In genomic region chr2:30091521-30091920, GRCm38 (mm10) we compare ENCODE assay signal across 15 mouse cellular contexts.
"Had no signal": no experiment of that assay in that cellular context is flagged by ENCODE, and none has a peak within 500 bp of the region (broad histone marks: within the 10 kb centered on the region; RNA-seq: fewer than 3 reads in every experiment).

No protein-coding gene starts in this region.

- H3K4me2 ChIP-seq: midbrain, embryonic 11.5 days had no signal

- DNase-seq: kidney, adult 8-10 months; kidney, postnatal 10 days; kidney, postnatal 4 days; left cerebral cortex, postnatal 4 days; liver, postnatal 0 days; lung, embryonic 14.5 days; midbrain, embryonic 14.5 days; thymus, adult 18-20 months; thymus, postnatal 36 days had no signal

- H3K9ac ChIP-seq: kidney, embryonic 15.5 days; limb, embryonic 13.5 days; liver, embryonic 14.5 days; liver, postnatal 0 days; lung, embryonic 14.5 days had no signal

- H3K27ac ChIP-seq: kidney, embryonic 15.5 days; limb, embryonic 13.5 days; liver, embryonic 14.5 days; macrophage had no signal

- ATAC-seq: liver, postnatal 0 days; lung, postnatal 0 days had no signal

- H3K4me3 ChIP-seq: kidney, embryonic 15.5 days; limb, embryonic 13.5 days had no signal

- H3K9me3 ChIP-seq: kidney, embryonic 15.5 days; limb, embryonic 13.5 days had no signal

- H3K27me3 ChIP-seq: kidney, embryonic 15.5 days; limb, embryonic 13.5 days had no signal
